Mouse (Mus musculus): ENCODE data around the gene Arhgdig.

DNA sequence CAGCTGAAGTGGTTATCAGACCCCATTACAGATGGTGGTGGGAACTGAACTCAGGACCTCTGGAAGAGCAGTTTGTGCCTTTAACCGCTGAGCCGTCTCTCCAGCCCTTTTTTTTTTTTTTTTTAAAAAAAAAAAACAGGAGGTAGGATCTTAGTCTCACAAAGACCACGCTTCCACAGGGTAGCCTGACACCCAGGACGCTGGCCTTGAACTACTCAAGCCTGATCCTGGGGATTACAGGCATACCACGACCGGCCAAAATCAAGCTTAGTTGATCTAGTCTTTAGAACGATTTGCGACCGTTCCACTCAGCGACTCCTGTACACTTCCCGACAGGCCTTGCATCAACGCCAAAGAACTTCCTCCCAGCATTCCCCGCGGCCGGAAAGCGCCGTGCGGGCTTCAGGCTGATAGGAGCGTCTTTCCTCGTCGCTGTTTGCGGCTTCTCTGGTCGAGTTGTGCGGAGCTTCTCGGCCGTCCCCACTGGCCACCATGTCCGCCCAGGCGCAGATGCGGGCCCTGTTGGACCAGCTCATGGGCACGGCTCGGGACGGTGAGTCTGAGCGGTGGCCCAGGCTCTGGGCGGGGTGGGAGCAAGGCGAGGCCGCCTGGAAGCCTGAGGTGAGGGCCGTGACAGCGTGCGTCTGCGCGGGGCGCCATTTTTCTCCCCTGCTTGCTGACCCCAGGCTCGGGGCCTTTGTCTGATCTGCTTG is 45.1 kb upstream of the Arhgdig start, which contains the start of gene Luc7l:
- TF ChIP-seq EP300 (IDR thresholded peaks at IDR 0.05; ENCODE audit: insufficient read depth, low read depth, low read length), result no peak
- TF ChIP-seq CTCF (IDR thresholded peaks at IDR 0.05; ENCODE audit: low read depth, low read length), result no peak

Measured in ES-Bruce4 (cell line).